Mouse (Mus musculus) lung, postnatal 0 days (tissue): ENCODE data around the gene Map3k20. TPM values are rescaled to one million over a fixed set of nuclear protein-coding genes. Genes with fewer than 3 reads are reported as not detected.

Source experiments
- ATAC-seq: fragments of 200-750 bp; cut with Nextera tagmentation; 2 replicates; pipeline ENCODE4 v1.8.0; 2017; ENCODE audit warnings: moderate library complexity
- DNase-seq: peaks from one replicate; pipeline ENCODE4 v3.0.0-alpha.2; 2016; ENCODE audit warnings: low spot score
- H3K27ac ChIP-seq: fragments of 300-500 bp; sonication (generic); 2 replicates; pipeline ENCODE4 v1.5.1; 2014; ENCODE audit warnings: antibody characterized with exemption, mild to moderate bottlenecking, low read length, mixed read lengths
- H3K27me3 ChIP-seq: fragments of 300-500 bp; sonication (generic); replicated peaks from 2 replicates; pipeline ENCODE4 v1.6.1; 2014; ENCODE audit warnings: low read length, mixed read lengths; ENCODE audit not compliant: insufficient read depth
- H3K36me3 ChIP-seq: fragments of 300-500 bp; sonication (generic); 2 replicates; pipeline ENCODE4 v1.6.1; 2014; ENCODE audit warnings: low read length, mixed read lengths; ENCODE audit not compliant: insufficient read depth
- H3K4me1 ChIP-seq: fragments of 300-500 bp; sonication (generic); 2 replicates; pipeline ENCODE4 v1.6.1; 2014; ENCODE audit warnings: antibody characterized with exemption, low read depth, low read length, mixed read lengths; ENCODE audit not compliant: insufficient read depth
- H3K4me2 ChIP-seq: fragments of 300-500 bp; sonication (generic); replicated peaks from 2 replicates; pipeline ENCODE4 v1.6.1; 2014; ENCODE audit warnings: low read depth, mild to moderate bottlenecking, low read length, moderate library complexity, mixed read lengths
- H3K4me3 ChIP-seq: fragments of 300-500 bp; sonication (generic); 2 replicates; pipeline ENCODE4 v1.5.1; 2014; ENCODE audit warnings: low read depth, low read length
- H3K9ac ChIP-seq: fragments of 300-500 bp; sonication (generic); replicated peaks from 2 replicates; pipeline ENCODE4 v1.6.1; 2014; ENCODE audit warnings: low read depth, mild to moderate bottlenecking
- H3K9me3 ChIP-seq: fragments of 300-500 bp; sonication (generic); 2 replicates; pipeline ENCODE4 v1.6.1; 2016; ENCODE audit warnings: low read length, mixed read lengths
- CTCF ChIP-seq: IDR thresholded peaks from 2 replicates; pipeline ENCODE4 v1.5.1; 2016; ENCODE audit warnings: antibody characterized with exemption, mild to moderate bottlenecking
- EP300 ChIP-seq: IDR thresholded peaks from 2 replicates; pipeline ENCODE4 v1.6.1; 2016; ENCODE audit warnings: antibody characterized with exemption, mild to moderate bottlenecking, control low read depth
- WGBS: fragments of 180-500 bp; shearing (Covaris S2); extraction: QIAGEN DNeasy Blood & Tissue Kit; methylation state at CpG from one replicate; pipeline ENCODE4 v1.1.7; 2014; 5-methylcytosine and 5-hydroxymethylcytosine counted together
- polyA plus RNA-seq: library from polyadenylated mRNA; unstranded; fragments of >200 nt; fragmentation: Nextera tagmentation; extraction: Ambion mirVana; gene quantifications from 2 replicates; pipeline ENCODE4 v1.2.1, GENCODE M21; 2015

Map3k20 gene
- polyA plus RNA-seq, 1 experiment from 2014 or later = 18.5 TPM

GRCm38 (mm10) chr2:72474531-72475287 lies 189.3 kb downstream of the Map3k20 start:
- ATAC-seq = no peak
- 48% methylated on average over 7 of the region's 7 CpGs for WGBS

GRCm38 (mm10) chr2:72475423-72475796 lies 190.0 kb downstream of the Map3k20 start:
- peak overlapping the region; percentile 78 for H3K4me2 ChIP-seq
- peak overlapping the region; percentile 81 for H3K4me3 ChIP-seq
- ATAC-seq = no peak
- H3K9ac ChIP-seq = 0 out of 2 replicates have a peak overlapping the region, but pooled peaks have one; percentile 48
- no peak overlapping the region for H3K27ac ChIP-seq
- 1% methylated on average over 7 of the region's 7 CpGs for WGBS
- no peaks in the 10 kb centered on the region for H3K4me1 ChIP-seq
- H3K36me3 ChIP-seq = no peaks in the 10 kb centered on the region
- DNase-seq = no peak
- no peaks in the 10 kb centered on the region for H3K27me3 ChIP-seq
- H3K9me3 ChIP-seq = no peaks in the 10 kb centered on the region
- TF ChIP-seq EP300 = no peak
- TF ChIP-seq CTCF = no peak

More at GRCm38 (mm10) chr2:72474531-72475287, 189.3 kb downstream of the Map3k20 start:
- Histone ChIP-seq H3K36me3 (no peaks in the 10 kb centered on the region), H3K4me2 (no peak overlapping the region), H3K9ac (no peak overlapping the region), H3K9me3 (no peaks in the 10 kb centered on the region), H3K27me3 (no peaks in the 10 kb centered on the region), H3K27ac (no peak overlapping the region), H3K4me3 (no peak overlapping the region), H3K4me1 (no peaks in the 10 kb centered on the region)
- DNase-seq = no peak
- no peak for TF ChIP-seq CTCF
- TF ChIP-seq EP300 = no peak

- peak within 1 kb of the TSS; percentile 78 for H3K4me2 ChIP-seq
- peak within 1 kb of the TSS; percentile 48 for H3K9ac ChIP-seq
- no peaks in the 10 kb centered on the region for H3K36me3 ChIP-seq
- ATAC-seq (peak; percentile 89), DNase-seq (peak; percentile 71)
- H3K9me3 ChIP-seq = no peaks in the 10 kb centered on the region
- peak; percentile 99 for TF ChIP-seq EP300
- TF ChIP-seq CTCF = no peak
- no peaks in the 10 kb centered on the region for H3K4me1 ChIP-seq
- H3K27me3 ChIP-seq = no peaks in the 10 kb centered on the region
- peak within 1 kb of the TSS; percentile 74 for H3K27ac ChIP-seq
- peak within 1 kb of the TSS; percentile 81 for H3K4me3 ChIP-seq
- WGBS = under 1% methylated on average over 45 of the region's 58 CpGs
These were observed 190.5 kb downstream of the Map3k20 start, which contains the start of gene Cdca7 for GRCm38 (mm10) chr2:72475797-72476485. Cdca7 (plus strand) TSS chr2:72476159.

GRCm38 (mm10) chr2:72476486-72477211 lies 191.2 kb downstream of the Map3k20 start:
- Histone ChIP-seq H3K9ac (peak overlapping the region; percentile 48), H3K27ac (peak overlapping the region; percentile 74; the same call in 1 of the 2 replicates), H3K27me3 (no peaks in the 10 kb centered on the region), H3K36me3 (no peaks in the 10 kb centered on the region), H3K9me3 (no peaks in the 10 kb centered on the region), H3K4me1 (no peaks in the 10 kb centered on the region), H3K4me2 (peak overlapping the region; percentile 78), H3K4me3 (peak overlapping the region; percentile 81)
- TF ChIP-seq CTCF (no peak), EP300 (no peak)
- peak; percentile 31 for DNase-seq
- WGBS = under 1% methylated on average over 52 of the region's 53 CpGs
- ATAC-seq = peak; percentile 72

- WGBS = 4% methylated on average over 11 of the region's 11 CpGs
- ATAC-seq = no peak
These were observed 191.8 kb downstream of the Map3k20 start for GRCm38 (mm10) chr2:72477221-72477620.

GRCm38 (mm10) chr2:72478176-72478575 lies 192.7 kb downstream of the Map3k20 start:
- Histone ChIP-seq H3K4me2 (no peak overlapping the region), H3K4me1 (no peaks in the 10 kb centered on the region), H3K36me3 (no peaks in the 10 kb centered on the region), H3K27ac (no peak overlapping the region), H3K9ac (no peak overlapping the region), H3K9me3 (no peaks in the 10 kb centered on the region), H3K4me3 (no peak overlapping the region), H3K27me3 (no peaks in the 10 kb centered on the region)
- ATAC-seq (no peak), DNase-seq (no peak)
- WGBS = 87% methylated on average over 4 of the region's 4 CpGs
- TF ChIP-seq EP300 (no peak), CTCF (no peak)

More at GRCm38 (mm10) chr2:72477221-72477620, 191.8 kb downstream of the Map3k20 start:
- Histone ChIP-seq H3K27ac (no peak overlapping the region), H3K36me3 (no peaks in the 10 kb centered on the region), H3K4me2 (peak overlapping the region; percentile 78), H3K27me3 (no peaks in the 10 kb centered on the region), H3K9me3 (no peaks in the 10 kb centered on the region), H3K4me1 (no peaks in the 10 kb centered on the region), H3K9ac (no peak overlapping the region), H3K4me3 (peak overlapping the region; percentile 81)
- TF ChIP-seq EP300 (no peak), CTCF (no peak)
- DNase-seq = no peak
